In genomic region chr7:112983316-112983715, GRCm38 (mm10) we compare ENCODE assay signal across 35 mouse cellular contexts. TPM values are rescaled to one million over a fixed set of nuclear protein-coding genes. Genes with fewer than 3 reads are reported as not detected.
A peak's percentile ranks its signal among the peaks of the same experiment; 100 is the strongest.
DNase-seq lines count a peak whose midpoint lies in the region; ATAC-seq lines count a peak whose summit lies in the region.
"Had no signal": no experiment of that assay in that cellular context is flagged by ENCODE, and none has a peak within 500 bp of the region (broad histone marks: within the 10 kb centered on the region; RNA-seq: fewer than 3 reads in every experiment).

No protein-coding gene starts in this region.

- DNase-seq in heart, adult 11 months = peak; percentile 24
- no peak for DNase-seq in heart, postnatal 10 days
- no peak for DNase-seq in lung, postnatal 4 days
- peak; percentile 9 for DNase-seq in embryo, embryonic 11 days
- DNase-seq in mesoderm, embryonic 11.5 days (ENCODE audit: low read depth, low spot score) = peak; percentile 54
- DNase-seq in natural killer cell, adult 2 months (ENCODE audit: low spot score in 2 of 2) = no peak
- DNase-seq: adrenal gland, postnatal 14 days; cerebellum, adult 11-12 months; cerebellum, postnatal 10 days; forebrain, postnatal 0 days; gastrocnemius, postnatal 14 days; heart, postnatal 36 days; kidney, adult 2 months; layer of hippocampus, postnatal 36 days; liver, embryonic 13.5 days; lung, postnatal 14 days; right cerebral cortex, postnatal 25 days; thymus, postnatal 4 days had no signal

- H3K4me1 ChIP-seq in lung, embryonic 16.5 days (replicated peaks; ENCODE audit: control insufficient read depth, insufficient read depth, low read length) = peaks cover 16% of the 10 kb centered on the region
- H3K4me1 ChIP-seq: liver, embryonic 13.5 days; megakaryocyte, embryonic 14.5 days had no signal

- intact Hi-C loops in heart, postnatal 10 days (cut with DNase I) = no loop called here

- H3K4me3 ChIP-seq in lung, embryonic 16.5 days (ENCODE audit: low read length) = no peak overlapping the region
- H3K4me3 ChIP-seq: embryonic facial prominence, embryonic 15.5 days; forebrain, embryonic 12.5 days; heart, embryonic 10.5 days; heart, embryonic 15.5 days; hindbrain, embryonic 12.5 days; intestine, embryonic 15.5 days; limb, embryonic 10.5 days; limb, embryonic 15.5 days; liver, embryonic 13.5 days; megakaryocyte, embryonic 14.5 days; midbrain, embryonic 13.5 days had no signal

- H3K9me3 ChIP-seq in lung, embryonic 16.5 days (ENCODE audit: control insufficient read depth, low read length) = no peaks in the 10 kb centered on the region
- H3K9me3 ChIP-seq: embryonic facial prominence, embryonic 15.5 days; forebrain, embryonic 12.5 days; heart, embryonic 10.5 days; heart, embryonic 15.5 days; hindbrain, embryonic 12.5 days; intestine, embryonic 15.5 days; limb, embryonic 10.5 days; limb, embryonic 15.5 days; liver, embryonic 13.5 days; megakaryocyte, embryonic 14.5 days; midbrain, embryonic 13.5 days had no signal

- H3K27ac ChIP-seq in lung, embryonic 16.5 days (ENCODE audit: low read length) = peak overlapping the region; percentile 63
- H3K27ac ChIP-seq: embryonic facial prominence, embryonic 15.5 days; forebrain, embryonic 12.5 days; heart, embryonic 10.5 days; heart, embryonic 15.5 days; hindbrain, embryonic 12.5 days; hindbrain, postnatal 0 days; intestine, embryonic 15.5 days; limb, embryonic 15.5 days; liver, embryonic 13.5 days; midbrain, embryonic 13.5 days had no signal

- H3K9ac ChIP-seq in lung, embryonic 16.5 days (ENCODE audit: low read length) = no peak overlapping the region
- H3K9ac ChIP-seq: embryonic facial prominence, embryonic 15.5 days; forebrain, embryonic 12.5 days; forebrain, postnatal 0 days; heart, embryonic 15.5 days; hindbrain, embryonic 12.5 days; intestine, embryonic 15.5 days; limb, embryonic 15.5 days; liver, embryonic 13.5 days; midbrain, embryonic 13.5 days had no signal

- H3K27me3 ChIP-seq in lung, embryonic 16.5 days (ENCODE audit: control insufficient read depth, insufficient read depth, low read depth, low read length) = no peaks in the 10 kb centered on the region
- H3K27me3 ChIP-seq: embryonic facial prominence, embryonic 15.5 days; forebrain, embryonic 12.5 days; heart, embryonic 15.5 days; hindbrain, embryonic 12.5 days; intestine, embryonic 15.5 days; limb, embryonic 15.5 days; liver, embryonic 13.5 days; midbrain, embryonic 13.5 days; Patski had no signal

- peak; percentile 39; the same call in 1 of the 2 replicates for ATAC-seq in lung, embryonic 16.5 days (ENCODE audit: low read depth)
- ATAC-seq: forebrain, postnatal 0 days; hindbrain, postnatal 0 days; intestine, embryonic 15.5 days; midbrain, embryonic 13.5 days; Patski had no signal

- WGBS in lung, embryonic 16.5 days = 24% methylated on average over 5 of the region's 5 CpGs

- H3K4me2 ChIP-seq in lung, embryonic 16.5 days (ENCODE audit: low read depth, low read length) = no peak overlapping the region
- H3K4me2 ChIP-seq: embryonic facial prominence, embryonic 15.5 days; forebrain, embryonic 12.5 days; heart, embryonic 15.5 days; hindbrain, embryonic 12.5 days; intestine, embryonic 15.5 days; limb, embryonic 15.5 days; liver, embryonic 13.5 days; midbrain, embryonic 13.5 days had no signal

- H3K36me3 ChIP-seq in lung, embryonic 16.5 days (ENCODE audit: control insufficient read depth, insufficient read depth, low read length) = no peaks in the 10 kb centered on the region
- H3K36me3 ChIP-seq: embryonic facial prominence, embryonic 15.5 days; forebrain, embryonic 12.5 days; heart, embryonic 10.5 days; heart, embryonic 15.5 days; hindbrain, embryonic 12.5 days; intestine, embryonic 15.5 days; limb, embryonic 10.5 days; limb, embryonic 15.5 days; liver, embryonic 13.5 days; midbrain, embryonic 13.5 days had no signal

RNA-seq across cellular contexts. Expression of gene Rassf10, which starts 29.6 kb away (rescaled TPM):
- 1 to 10 TPM; 2.4 to 2.6 TPM for total RNA-seq in heart, postnatal 10 days (2021)
- 14.3 and 14.9 TPM in 2 replicates for polyA plus RNA-seq in lung, embryonic 16.5 days (2015; fragmentation: Nextera tagmentation; extraction: Ambion mirVana)
- total RNA-seq: common myeloid progenitor, adult 5-6 weeks; granulocyte monocyte progenitor cell, adult 5-6 weeks; MEL; neutrophil, adult 5-6 weeks had no signal
- polyA plus RNA-seq: Patski had no signal

Comparison
In these comparisons a context has a peak if more than half of its experiments do, and no peak if none do; other contexts are left out.
1. DNase-seq: peak in heart, adult 11 months (single experiment), embryo, embryonic 11 days (single experiment) and mesoderm, embryonic 11.5 days (single experiment); none in heart, postnatal 10 days (0 of 2), lung, postnatal 4 days (0 of 2) and natural killer cell, adult 2 months (0 of 2).